Mouse (Mus musculus) heart, postnatal 4 days (tissue): Measurements from ENCODE around the gene Spink4. TPM values are rescaled to one million over a fixed set of nuclear protein-coding genes. Genes with fewer than 3 reads are reported as not detected.
"Not testable (repeated sequence)": the region's sequence is repeated elsewhere in the genome, so short reads cannot be mapped to it uniquely, and the experiment has no call there.

Experiments used
- DNase-seq: peaks from one replicate; pipeline ENCODE4 v3.0.0; 2021
- total RNA-seq, 2 experiments: library from RNA; stranded (reverse); gene quantifications; 2 replicates each; pipeline ENCODE4 v1.2.3; 2021

The Spink4 gene
- total RNA-seq, 2 experiments from 2014 or later = 2.7 to 2.8 TPM

DNA sequence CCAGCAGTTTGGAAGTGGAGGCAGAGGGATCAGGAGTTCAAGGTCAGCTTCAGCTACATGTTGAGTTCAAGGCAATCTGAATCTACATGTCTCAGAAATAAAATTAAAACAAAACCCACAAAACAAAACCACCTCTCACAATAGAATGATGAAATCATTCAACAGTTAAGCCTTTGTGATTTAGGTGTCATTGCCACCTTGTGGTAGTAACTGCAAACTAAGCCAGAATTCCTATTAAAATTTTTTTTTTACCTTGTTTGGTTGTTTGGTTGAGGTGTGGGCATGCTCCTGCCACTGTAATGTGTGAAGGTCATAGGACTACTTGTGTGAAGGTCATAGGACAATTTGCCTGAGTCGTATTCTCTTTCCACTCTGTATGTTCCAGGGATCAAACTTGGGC, 13.6 kb upstream of the Spink4 start:
- DNase-seq = peak; percentile 17

DNA sequence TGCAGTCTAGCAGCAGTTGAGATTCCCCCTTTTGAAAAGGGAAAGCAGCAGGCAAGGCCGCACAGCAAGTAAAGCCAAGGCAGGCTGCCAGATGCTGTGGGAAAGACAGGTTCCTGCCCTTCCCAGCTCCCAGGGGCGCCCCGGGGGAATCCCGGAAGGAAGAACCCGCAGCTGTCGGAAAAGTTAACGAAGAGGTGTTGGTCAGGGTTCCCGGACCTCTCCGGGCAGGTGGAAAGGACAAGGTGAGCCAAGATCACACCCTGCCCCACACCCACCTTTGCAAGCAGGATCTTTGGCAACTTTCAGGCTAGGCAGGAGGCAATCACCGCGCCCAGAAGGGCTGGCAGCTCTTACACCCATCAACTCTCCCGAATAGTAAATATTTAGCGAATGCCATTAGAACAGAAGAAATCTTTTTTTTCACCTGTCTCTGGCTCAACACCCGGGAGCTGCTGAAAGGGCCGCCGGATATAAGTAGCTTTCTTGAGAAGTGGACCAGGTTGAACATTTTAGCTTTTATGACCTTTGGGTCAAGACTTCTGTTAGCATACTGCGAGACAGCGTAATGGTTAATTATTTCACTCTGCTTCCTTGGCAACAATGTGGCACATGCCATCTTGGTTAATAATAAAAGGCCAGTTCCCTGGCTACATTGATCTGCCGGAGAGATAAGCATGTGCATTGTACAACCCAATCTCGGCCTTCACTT, 11.4 kb upstream of the Spink4 start:
- peak; percentile 63 for DNase-seq

DNA sequence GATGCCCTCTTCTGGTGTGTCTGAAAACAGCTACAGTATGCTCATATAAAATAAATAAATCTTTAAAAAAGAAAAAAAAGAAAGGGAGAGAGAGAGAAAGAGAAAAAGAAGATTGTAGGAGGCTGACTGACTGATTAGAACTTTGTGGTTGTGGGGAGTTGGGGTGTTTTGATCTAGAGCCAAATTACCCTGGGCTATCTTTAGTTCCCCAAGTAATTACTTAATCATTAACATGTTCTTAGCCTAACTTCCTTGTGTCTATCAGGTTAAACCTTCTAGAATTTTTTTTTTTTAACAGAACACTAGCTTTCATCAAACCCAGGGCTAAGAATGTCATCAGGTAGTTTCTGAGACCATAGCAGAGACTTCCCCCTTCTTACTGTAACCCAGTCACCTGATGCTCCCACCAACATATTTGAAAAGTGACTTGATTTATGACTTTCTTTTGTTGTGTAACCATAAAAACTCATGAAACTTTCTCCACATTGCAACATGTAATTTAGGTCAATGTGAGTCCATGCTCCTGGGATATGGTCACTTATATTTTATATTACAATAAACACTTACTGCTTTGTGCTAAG, 5.5 kb upstream of the Spink4 start:
- DNase-seq = no peak

DNA sequence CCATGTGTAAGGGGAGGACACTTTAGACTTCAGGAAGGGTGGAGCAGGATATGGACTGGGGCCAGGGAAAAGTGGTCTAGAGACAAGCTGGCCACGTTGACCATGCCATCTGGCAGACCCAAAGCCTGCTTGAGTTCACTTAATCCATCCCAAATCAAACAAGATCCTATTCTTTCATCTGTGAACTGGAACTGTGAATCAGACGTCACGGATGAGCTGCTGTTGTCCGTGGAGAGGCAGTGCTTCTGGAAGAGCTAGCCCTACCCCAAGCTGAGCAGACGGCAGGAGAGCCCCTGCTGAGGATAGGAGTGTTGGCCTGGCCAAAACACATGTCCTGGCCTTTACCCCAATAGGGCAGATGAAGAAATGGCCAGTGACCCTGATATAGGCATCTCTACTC, 3.9 kb upstream of the Spink4 start:
- no peak for DNase-seq

DNA sequence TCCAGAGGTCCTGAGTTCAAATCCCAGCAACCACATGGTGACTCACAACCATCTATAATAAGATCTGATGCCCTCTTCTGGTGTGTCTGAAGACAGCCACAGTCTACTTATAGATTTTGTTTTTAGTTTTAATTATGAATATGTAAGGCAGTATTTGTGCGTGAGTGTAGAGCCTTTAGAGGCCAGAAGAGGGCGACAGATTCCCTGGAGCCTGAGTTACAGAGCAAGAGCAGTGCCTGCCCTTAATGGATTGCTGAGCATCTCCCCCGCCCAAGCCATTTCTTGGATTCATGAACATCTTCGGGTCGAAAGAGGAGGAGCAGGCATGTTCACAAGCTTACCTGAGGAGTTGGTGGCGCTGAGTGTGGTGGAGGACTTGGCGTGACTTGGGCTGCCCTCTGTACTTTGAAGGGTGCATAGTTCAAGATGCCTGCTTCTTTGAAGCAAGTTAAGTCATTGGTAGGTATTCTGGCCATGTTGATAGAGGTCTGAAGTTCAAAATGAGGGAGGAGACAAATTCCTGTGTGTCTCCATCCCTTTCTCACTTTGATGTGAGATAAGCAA, 3.2 kb upstream of the Spink4 start:
- no peak for DNase-seq

DNA sequence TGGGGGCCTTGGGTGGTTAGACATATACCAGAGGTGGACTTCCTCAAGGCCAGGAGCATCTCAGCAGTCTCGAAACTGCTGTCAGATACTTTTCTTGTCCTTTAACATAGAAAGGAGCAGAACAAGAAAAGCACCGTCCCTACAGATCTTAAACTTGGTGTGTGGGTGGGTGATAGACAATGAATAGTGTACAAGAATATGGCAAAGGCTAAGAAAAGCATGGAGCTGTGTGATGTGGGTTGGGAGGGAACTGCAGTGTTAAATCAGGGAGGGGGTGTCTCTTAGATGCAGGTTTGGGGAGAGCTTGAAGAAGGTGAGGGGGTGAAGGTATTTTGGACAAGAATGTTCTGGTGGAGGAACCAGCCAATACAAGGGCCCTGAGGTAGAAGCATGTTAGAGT, 724 bp downstream of the Spink4 start:
- no peak for DNase-seq

DNA sequence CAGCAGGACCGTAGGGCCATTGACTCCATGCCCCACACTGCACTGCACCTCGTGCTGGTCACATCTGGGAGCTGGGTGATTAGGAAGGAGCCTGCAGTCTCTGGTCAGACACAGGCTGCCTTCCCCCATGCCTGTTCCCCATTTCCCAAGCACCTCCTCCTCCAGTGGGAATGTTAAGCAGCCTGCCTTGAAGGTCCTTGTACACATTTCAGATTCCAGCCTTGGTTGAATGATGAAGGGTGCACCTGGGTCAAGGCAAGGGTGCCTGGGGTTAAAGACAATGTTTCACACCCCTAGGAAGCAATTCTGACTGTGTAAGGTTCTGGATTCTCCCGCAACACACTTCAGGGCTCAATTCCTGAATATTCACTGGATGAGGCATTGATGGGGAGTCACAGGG, 1.4 kb downstream of the Spink4 start:
- DNase-seq = no peak

DNA sequence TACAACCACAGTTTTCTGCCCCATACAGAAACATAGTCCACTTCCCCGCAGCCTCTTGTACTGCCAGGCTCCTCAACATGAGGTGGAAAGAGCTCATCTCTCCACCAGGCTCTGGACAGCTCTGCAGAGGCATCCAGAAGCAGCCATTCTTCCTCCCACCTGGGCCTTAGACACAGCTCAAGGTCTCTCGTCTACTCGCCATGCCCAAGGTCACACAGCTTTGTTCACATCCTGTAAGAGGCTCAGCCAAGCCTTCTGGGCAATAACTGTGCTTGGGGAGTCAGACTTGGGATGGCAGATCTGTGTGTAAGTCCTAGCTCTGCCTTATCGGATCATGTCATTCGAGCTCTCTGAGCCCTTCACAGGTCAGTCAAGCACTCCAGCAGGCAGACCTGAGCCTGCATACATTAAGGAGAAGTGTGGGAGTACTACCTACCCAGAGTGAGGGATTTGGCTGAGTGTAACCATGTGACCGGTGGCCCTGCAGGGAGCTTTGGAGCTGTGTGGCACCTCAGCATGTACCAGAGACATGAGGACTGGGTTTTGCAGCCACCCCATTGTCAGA, 3.3 kb downstream of the Spink4 start:
- no peak for DNase-seq

DNA sequence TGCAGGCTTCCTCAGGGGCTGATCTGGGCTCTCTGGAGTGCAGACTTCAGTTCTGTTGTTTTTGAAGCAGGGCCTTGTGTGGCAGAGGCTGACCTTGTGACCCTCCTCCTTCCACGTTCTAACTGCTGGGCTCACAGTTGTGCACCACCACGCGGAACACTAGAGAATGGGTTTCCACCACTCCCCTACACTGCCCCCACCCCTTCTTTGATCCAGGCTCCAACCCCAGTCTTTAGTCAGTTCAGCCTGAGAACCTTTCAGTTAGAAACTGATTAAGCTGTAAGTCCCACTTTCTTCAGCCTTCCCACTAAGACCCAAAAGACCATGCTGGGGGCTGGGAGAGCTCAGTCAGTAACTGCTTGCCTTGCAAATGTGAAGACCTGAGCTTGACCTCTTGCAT, 5.7 kb downstream of the Spink4 start:
- DNase-seq = no peak

DNA sequence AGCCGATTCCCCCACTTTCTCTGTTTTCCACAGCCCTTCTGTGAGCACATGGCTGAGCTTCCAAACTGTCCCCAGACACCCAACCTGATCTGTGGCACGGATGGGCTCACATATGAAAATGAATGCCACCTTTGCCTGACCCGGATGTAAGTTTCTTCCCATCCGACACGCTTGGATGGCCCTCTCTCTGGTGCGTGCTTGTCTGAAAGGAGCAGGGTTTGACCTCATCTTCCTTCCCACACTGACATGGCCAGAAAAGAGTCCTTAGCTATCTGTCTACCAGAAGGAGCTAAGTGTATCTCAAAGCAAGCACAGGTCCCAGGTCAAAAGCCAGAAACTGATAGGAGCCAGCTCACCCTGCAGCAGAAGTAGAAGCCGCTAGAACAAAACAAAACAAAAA, 9.2 kb downstream of the Spink4 start:
- no peak for DNase-seq

DNA sequence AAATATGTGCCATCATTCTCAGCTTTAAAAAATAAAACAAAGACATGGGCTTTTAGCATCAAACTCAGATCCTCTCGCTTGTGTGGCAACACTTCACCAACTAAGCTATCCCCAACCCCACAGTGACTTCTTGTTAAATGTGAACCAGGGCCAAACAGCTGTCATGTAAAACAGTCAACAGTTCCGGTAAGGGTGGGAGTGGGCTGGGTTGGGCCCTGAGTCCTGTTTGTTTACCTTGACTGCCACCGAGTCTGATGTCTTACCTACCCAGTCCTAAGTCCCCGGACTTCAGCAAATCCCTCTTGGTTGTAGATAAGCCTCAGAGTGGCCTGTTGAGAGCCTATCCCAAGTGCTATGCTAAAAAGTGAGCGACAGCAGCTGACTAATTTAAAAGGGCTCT, 13.8 kb downstream of the Spink4 start:
- no peak for DNase-seq

DNA sequence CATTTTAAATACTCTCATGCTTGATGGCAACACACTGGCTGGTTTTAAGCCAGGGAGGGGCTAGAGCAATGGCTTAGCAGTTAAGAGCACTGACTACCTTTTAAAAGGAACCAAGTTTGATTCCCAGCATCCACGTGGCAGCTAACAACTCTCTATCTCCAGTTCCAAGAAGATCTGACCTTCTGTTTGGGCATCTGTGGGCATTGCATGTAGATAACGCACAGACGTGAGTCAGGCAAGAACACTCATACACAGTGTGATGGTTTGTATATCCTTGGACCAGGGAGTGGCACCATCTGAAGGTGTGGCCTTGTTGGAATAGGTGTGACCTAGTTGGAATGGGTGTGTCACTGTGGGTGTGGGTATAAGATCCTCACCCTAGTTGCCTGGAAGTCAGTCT, 14.5 kb downstream of the Spink4 start:
- not testable (repeated sequence) for DNase-seq

DNA sequence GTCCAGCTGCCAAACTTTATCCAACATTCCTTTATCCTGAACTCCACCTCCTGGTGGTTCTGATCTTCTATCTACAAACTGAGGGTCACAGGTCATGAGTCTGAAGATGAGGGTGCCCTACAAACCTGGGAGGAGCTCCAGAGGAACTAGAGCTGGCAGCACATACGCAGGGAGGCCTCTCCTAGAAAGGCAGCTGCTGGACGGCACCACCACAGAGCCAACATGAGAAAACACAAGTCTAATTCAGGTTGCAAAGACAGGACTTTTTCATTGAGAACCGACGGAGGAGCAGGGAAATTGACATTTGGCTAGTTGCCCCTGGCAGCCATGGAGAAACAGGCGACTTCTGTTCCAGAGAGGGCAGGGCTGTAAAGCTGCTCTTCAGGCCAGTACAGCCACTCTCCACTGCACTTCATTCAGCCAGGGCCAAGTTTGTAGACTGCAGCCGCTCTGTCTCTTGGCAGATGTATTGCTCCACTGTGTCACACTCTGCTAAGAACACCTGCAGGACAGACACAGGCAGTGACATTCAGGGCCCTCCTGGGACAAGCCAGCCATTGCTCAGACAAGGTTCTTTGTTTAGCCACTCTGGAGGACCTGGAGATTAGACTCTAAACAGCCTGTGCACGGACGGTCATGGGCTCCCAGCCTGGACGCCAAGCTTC, 16.5 kb downstream of the Spink4 start:
- peak; percentile 71 for DNase-seq

DNA sequence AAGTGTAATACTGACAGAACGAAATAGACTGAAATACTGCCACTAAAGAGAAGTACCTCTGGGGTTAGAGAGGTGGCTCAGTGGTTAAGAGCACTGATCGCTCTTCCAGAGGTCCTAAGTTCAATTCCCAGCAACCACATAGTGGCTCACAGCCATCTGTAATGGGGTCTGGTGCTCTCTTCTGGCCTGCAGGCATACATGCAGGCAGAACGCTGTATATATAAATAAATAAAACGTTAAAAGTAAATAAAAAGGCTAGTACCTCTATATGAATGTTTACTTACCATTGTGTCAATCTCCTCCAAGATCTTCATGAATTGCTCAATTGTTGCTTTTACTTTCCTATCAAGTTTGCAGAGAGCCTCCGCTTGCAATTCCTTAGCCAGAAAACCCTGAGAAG, 18.9 kb downstream of the Spink4 start:
- no peak for DNase-seq

DNA sequence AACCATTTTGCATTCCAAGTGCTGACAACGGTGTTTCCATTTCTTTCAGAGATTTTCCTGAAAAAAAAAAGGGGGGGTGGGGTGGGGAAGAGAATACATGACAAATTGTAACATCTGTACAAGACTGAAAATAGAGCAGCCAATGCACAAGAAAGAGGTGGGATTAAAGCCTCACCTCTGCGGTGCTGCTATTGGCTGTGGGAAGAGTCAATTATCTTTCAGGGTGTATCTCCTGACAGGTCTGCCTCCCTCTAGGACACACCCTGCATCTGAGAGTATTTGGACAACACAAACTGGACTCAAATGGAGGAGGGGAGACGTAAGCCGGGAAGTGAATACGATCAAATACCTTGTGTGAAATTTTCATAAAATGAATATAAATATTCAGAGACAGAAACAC, 23.8 kb downstream of the Spink4 start:
- no peak for DNase-seq

DNA sequence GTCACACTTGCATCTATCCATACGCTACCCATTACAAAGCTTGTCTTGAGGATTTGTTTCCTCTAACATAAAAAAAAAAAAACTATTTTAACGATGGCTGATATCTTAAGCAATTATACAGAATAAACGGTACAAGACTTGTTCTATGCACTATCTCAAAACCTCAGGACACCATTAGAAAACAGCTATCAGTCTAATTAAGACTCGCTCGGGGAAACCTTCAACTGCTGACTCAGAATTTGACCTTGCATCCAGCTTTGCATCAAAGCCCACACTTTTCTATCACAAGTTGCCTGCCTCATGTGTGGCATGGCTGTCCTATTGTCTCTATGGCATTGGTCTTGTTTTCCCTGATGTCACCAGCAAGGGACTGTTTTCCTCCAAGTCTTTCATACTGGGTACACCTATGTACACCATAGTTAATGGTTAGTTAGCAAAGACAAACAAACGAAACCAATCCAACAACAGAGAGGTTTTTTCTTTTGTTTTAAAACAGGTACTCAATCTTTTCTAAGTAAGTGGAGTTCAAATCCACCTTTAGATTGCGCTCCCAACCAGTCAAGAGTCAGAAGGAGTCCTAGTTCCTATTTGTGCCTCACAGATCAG, 26.8 kb downstream of the Spink4 start:
- DNase-seq = no peak

DNA sequence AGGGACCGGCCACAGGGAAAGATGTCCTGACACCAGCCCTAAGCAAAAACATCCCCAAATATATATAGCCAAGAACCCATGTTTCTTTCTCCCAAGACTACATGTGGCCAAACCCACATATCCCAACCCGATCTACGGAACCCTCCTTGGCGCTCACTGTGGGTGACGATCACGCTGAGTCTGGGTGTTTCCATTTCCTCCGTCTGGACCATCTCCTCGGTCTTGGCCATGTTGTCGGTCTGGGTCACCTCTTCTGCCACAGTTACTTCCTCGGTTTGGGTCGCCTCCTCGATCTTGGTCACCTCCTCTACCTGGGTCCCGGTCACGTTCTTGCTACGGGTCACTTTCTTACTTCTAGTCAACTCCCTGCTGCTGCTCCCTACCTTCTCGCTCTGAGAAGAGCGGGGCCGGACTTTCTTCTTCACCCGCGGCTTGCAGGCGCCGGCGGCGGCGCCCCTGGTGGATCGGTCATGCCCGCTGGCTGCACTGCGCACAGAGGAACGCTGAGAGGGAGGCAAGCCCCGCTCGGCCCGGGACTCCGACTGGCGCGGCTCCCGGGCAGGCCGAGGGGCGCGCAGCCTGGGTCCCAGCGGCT, 27.8 kb downstream of the Spink4 start:
- no peak for DNase-seq

DNA sequence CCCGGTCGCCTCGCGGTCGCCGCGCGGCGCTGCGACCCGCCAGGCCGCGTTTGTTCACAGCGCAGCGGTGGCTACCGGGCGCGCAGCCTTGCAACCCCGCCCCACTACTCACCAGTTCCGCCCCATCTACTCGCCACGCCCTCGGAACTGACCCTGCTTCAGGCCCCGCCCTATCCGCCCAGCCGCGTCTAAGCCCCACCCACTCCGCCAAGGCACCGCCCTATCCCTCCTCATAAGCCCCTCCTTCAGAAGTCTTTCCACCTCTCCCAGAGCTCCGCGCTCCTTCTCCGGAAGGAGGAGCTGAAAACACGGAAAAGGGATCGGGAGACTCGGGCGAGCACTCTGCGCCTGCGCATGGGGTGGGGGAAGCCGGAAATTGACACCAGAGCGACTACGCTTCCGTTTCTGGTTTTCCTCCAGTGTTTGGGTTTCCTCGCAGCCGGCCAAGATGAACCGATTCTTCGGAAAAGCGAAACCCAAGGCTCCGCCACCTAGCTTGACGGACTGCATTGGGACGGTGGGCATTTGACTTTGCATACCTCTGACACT, 28.4 kb downstream of the Spink4 start, which contains the start of the genes Bag1 and Chmp5:
Gene Bag1 (minus strand): TSS at position 135 of the 549 bp plus-strand sequence.
Gene Chmp5 (plus strand): TSS at position 248 of the 549 bp plus-strand sequence.
- peak; percentile 100 for DNase-seq

DNA sequence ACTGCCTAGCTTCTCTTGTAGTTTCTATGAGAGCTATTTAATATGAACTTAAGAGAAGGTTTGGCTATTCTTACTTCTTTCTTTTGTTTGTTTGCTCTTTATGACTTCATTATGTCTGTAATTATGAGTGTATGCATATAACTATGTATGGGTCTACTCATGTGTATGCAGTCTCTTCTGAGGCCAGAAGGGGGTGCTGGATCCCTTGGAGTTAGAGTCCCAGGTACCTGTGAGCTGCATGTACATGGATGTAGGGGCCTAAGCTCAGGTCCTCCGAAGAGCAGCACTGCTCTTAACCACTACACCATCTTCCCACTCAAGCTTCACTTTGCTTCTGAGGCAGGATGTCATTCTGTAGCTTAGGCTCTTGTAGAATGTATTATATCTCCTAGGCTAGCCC, 33.7 kb downstream of the Spink4 start:
- no peak for DNase-seq

DNA sequence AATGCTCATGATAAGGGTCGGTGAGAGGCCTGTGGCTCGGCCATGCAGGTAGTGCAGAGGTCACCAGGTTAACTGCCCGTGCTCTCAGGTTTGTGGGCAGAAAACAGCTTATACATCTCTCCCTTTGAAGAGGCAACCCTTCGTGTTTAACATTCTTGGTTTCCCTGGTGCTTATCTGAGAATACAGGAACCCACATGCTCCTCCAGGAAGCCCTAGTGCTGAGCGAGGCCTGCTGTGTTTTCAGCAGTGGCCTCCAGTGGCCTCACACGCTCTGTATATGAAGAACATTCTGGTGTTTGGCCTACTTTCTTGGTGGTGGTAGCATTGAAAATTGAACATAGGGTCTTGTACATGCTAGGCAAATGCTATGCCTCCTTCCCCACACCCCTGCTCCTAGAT, 36.1 kb downstream of the Spink4 start:
- DNase-seq = no peak

DNA sequence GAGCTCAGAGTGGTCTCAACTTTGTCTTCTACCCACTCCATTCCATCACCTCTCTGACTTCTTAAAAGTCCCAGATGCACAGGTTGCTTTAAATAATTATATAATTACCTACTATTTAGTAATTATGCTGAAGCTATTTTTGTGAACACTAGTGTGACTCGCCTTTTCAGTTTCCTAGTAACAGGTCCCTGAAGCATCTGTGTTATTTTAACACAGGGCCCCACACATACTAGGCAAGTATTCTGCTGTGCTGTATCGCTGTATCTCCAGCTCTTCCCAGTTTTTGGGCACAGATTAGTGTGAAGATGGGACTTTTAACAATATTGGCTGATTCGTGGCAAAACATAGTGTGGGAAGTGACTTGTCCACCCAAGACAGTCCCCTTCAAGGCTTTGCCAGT, 43.7 kb downstream of the Spink4 start:
- DNase-seq = no peak

DNA sequence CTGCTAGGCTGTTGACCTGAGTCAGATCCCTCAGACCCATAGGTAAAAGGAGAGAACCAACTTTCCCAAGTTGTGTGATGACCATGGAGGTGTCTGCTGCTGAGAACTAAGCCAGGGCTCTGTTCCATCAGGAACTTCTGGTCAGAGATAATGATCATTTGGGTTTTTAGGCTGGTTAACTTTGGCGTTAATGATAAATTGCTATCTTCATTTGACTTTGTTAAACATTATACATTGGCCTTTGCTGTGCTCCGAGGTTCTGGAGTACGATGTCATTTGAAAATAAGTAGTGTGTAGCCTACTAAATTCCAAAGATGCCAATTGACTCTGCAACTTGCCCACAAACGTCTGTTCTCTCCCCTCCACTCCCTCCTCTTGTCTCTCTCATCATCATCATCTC, 49.3 kb downstream of the Spink4 start:
- DNase-seq = no peak
